Mouse (Mus musculus) liver, postnatal 0 days (tissue): ENCODE measurements around the gene Tmem243.

ENCODE experiments used
- CTCF ChIP-seq: sonication (generic); IDR thresholded peaks from 2 replicates; pipeline ENCODE4 v1.5.1; 2016; ENCODE audit warnings: antibody characterized with exemption, low read depth
- EP300 ChIP-seq: IDR thresholded peaks from 2 replicates; pipeline ENCODE4 v1.6.1; 2016; ENCODE audit warnings: antibody characterized with exemption, low read depth, mild to moderate bottlenecking

DNA sequence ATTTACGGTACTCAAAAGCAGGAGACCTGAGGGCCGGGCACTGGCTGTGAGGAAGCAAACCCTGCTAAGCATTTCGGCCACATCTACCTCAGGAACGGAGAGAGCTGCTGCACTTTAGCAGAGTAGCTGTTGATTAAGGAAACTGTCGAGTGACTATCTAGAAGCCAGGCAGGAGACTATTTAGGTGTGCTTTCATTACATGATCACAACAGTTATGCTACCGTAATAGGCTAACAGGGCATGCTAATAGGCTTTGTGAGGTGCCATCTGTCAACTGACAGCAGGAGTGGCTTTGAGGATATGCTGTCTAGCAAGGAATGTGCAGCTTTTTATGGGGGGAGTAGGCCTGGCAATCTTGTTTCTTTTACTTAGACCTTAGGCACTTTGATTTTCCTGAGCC is 13.7 kb downstream of the Tmem243 start:
- no peak for TF ChIP-seq CTCF
- no peak for TF ChIP-seq EP300
